In the genomic region with DNA sequence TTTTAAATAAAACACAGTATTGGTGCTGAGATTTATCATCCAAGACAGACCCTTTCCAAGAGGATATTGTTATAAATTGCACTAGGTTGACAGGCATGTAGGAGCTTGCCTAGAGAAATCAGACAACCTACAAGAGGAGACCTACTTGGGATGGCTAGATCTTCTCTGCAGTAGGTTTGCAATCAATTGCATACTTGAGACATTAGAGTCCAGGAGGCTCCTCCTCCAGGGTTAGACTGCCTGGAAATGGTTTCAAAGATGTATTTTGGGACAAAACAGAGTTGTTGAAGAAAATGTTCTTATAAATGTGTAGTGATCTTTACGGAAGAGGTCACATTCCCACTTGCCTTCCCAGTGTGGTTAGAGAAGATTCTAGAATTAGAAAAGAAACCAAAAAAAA, we compare ENCODE assay signal across 21 mouse cellular contexts.
"Had no signal": no experiment of that assay in that cellular context is flagged by ENCODE, and none has a peak within 500 bp of the region (broad histone marks: within the 10 kb centered on the region; RNA-seq: fewer than 3 reads in every experiment).

No protein-coding gene starts in this region.

- H3K4me2 ChIP-seq: heart, embryonic 11.5 days; heart, embryonic 13.5 days; heart, embryonic 15.5 days; hindbrain, embryonic 12.5 days; hindbrain, embryonic 15.5 days; kidney, embryonic 15.5 days; limb, embryonic 12.5 days; liver, embryonic 11.5 days; liver, embryonic 13.5 days; liver, embryonic 15.5 days had no signal

- H3K27me3 ChIP-seq: heart, embryonic 13.5 days; heart, embryonic 15.5 days; hindbrain, embryonic 12.5 days; hindbrain, embryonic 15.5 days; kidney, embryonic 15.5 days; limb, embryonic 12.5 days; liver, embryonic 13.5 days; liver, embryonic 15.5 days had no signal

- H3K4me3 ChIP-seq: heart, adult 2 months; heart, embryonic 13.5 days; heart, embryonic 15.5 days; hindbrain, embryonic 10.5 days; hindbrain, embryonic 12.5 days; hindbrain, embryonic 15.5 days; kidney, embryonic 15.5 days; left cerebral cortex, adult 2 months; limb, embryonic 10.5 days; limb, embryonic 12.5 days; liver, embryonic 13.5 days; liver, embryonic 15.5 days had no signal

- ATAC-seq: hindbrain, postnatal 0 days had no signal

- H3K9ac ChIP-seq: heart, embryonic 13.5 days; heart, embryonic 15.5 days; hindbrain, embryonic 12.5 days; hindbrain, embryonic 15.5 days; kidney, embryonic 15.5 days; limb, embryonic 12.5 days; liver, embryonic 13.5 days; liver, embryonic 15.5 days had no signal

- H3K27ac ChIP-seq: heart, adult 2 months; heart, embryonic 15.5 days; hindbrain, embryonic 12.5 days; hindbrain, embryonic 15.5 days; hindbrain, postnatal 0 days; left cerebral cortex, adult 2 months; liver, embryonic 13.5 days; liver, embryonic 15.5 days had no signal

- H3K4me1 ChIP-seq: liver, embryonic 13.5 days; liver, embryonic 15.5 days had no signal

- H3K9me3 ChIP-seq: heart, embryonic 13.5 days; heart, embryonic 15.5 days; hindbrain, embryonic 10.5 days; hindbrain, embryonic 12.5 days; hindbrain, embryonic 15.5 days; kidney, embryonic 15.5 days; limb, embryonic 10.5 days; limb, embryonic 12.5 days; liver, embryonic 13.5 days; liver, embryonic 15.5 days had no signal

- H3K36me3 ChIP-seq: heart, embryonic 13.5 days; heart, embryonic 15.5 days; hindbrain, embryonic 10.5 days; hindbrain, embryonic 12.5 days; hindbrain, embryonic 15.5 days; kidney, embryonic 15.5 days; limb, embryonic 10.5 days; limb, embryonic 12.5 days; liver, embryonic 13.5 days; liver, embryonic 15.5 days had no signal

- DNase-seq: gastrocnemius, postnatal 14 days; gastrocnemius, postnatal 36 days; heart, adult 2 months; heart, postnatal 14 days; heart, postnatal 4 days; layer of hippocampus, adult 9-11 months; liver; liver, embryonic 13.5 days had no signal
